Mouse (Mus musculus): ENCODE results near the gene Olfr239. TPM values are rescaled to one million over a fixed set of nuclear protein-coding genes. Genes with fewer than 3 reads are reported as not detected.
"Not testable (repeated sequence)": the region's sequence is repeated elsewhere in the genome, so short reads cannot be mapped to it uniquely, and the experiment has no call there.

Olfr239 gene
- polyA plus RNA-seq (2012; fragmentation: generic; extraction: Trizol), result not detected
- long read RNA-seq, experiment 1, result 0 reads
- long read RNA-seq, experiment 2, result 0 reads

DNA sequence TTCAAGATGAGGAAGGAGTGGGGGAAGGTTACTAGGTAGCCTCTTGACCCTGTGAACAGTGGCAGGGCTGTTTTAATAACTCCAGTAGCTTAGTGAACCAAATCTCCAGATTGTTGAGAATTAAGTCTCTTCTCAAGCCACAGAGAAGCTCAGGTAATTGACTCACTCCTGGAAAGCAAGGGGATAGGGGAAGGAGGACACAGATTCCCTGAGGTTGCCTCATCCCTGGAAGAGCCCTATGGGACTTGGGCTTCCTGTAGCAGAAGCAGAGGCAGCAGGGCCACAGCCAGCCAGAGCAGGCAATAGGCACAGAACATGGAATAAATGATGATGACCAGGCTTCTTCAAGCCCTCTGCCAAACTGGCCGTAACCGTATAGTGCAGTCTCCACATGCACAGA, at the start of gene Olfr239:
Gene Olfr239 (plus strand): TSS at position 301 of the 400 bp plus-strand sequence.
- H3K36me3 ChIP-seq (ENCODE audit: control insufficient read depth, insufficient read depth); H3K27me3 ChIP-seq (ENCODE audit: control insufficient read depth, insufficient read depth, insufficient read length); H3K4me3 ChIP-seq (ENCODE audit: insufficient read depth, poor library complexity, severe bottlenecking); H3ac ChIP-seq (ENCODE audit: control insufficient read depth, insufficient read length, low read depth); H3K79me2 ChIP-seq (ENCODE audit: control insufficient read depth, insufficient read depth); H3K79me3 ChIP-seq (ENCODE audit: low read depth): not testable (repeated sequence)

- H3K36me3 ChIP-seq (ENCODE audit: control insufficient read depth, insufficient read depth); H3ac ChIP-seq (ENCODE audit: control insufficient read depth, insufficient read length, low read depth); H3K27me3 ChIP-seq (ENCODE audit: control insufficient read depth, insufficient read depth, insufficient read length); H3K79me3 ChIP-seq (ENCODE audit: low read depth); H3K79me2 ChIP-seq (ENCODE audit: control insufficient read depth, insufficient read depth); H3K4me3 ChIP-seq (ENCODE audit: insufficient read depth, poor library complexity, severe bottlenecking): not testable (repeated sequence)
These were observed 23.0 kb upstream of the Olfr239 start, which contains the start of gene Olfr55 for GRCm38 (mm10) chr17:33168147-33168546. Gene Olfr55 (plus strand): TSS chr17:33168447.

DNA sequence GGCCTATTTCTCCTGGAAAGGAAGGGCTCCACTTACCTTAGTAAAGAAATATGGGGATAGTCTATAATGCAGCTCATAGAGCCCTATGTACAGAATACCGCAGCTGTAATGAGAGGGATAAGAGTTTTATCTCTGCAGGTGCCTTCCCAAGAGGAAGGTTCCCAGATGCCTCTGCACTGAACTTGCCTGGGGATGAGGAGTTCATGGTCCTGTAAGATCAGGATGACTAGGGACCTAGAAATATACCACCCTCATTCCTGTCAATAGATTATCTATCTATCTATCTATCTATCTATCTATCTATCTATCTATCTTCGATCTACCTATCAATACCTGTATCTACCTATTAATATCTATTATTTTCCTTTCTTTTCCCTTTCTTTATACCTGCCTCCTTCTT, 30.5 kb downstream of the Olfr239 start, which contains the start of gene Olfr1564:
Gene Olfr1564 (minus strand): TSS at position 101 of the 400 bp plus-strand sequence.
- Histone ChIP-seq H3K79me3 (ENCODE audit: low read depth) (no peaks in the 10 kb centered on the region), H3ac (ENCODE audit: control insufficient read depth, insufficient read length, low read depth) (no peak within 1 kb of the TSS), H3K27me3 (ENCODE audit: control insufficient read depth, insufficient read depth, insufficient read length) (no peaks in the 10 kb centered on the region), H3K79me2 (ENCODE audit: control insufficient read depth, insufficient read depth) (no peaks in the 10 kb centered on the region), H3K4me3 (ENCODE audit: insufficient read depth, poor library complexity, severe bottlenecking) (no peak within 1 kb of the TSS), H3K36me3 (ENCODE audit: control insufficient read depth, insufficient read depth) (no peaks in the 10 kb centered on the region)
- no peak for TF ChIP-seq USF1 (IDR thresholded peaks at IDR 0.05; ENCODE audit: low read depth)
- TF ChIP-seq CTCF (IDR thresholded peaks at IDR 0.05; ENCODE audit: control insufficient read depth, insufficient read depth, insufficient read length), result no peak
- no peak for TF ChIP-seq MAX (IDR thresholded peaks at IDR 0.05)
- TF ChIP-seq FOSL1 (IDR thresholded peaks at IDR 0.05; ENCODE audit: insufficient read depth, low read length, poor library complexity, severe bottlenecking), result no peak
- TF ChIP-seq MYOD1 (IDR thresholded peaks at IDR 0.05; ENCODE audit: control insufficient read depth, insufficient read length, low read depth), result no peak
- no peak for TF ChIP-seq CEBPB (IDR thresholded peaks at IDR 0.05; ENCODE audit: low read depth)
- no peak for TF ChIP-seq MYOG (IDR thresholded peaks at IDR 0.05; ENCODE audit: control insufficient read depth, extremely low read depth, insufficient read length)

GRCm38 (mm10) chr17:33236646-33237045, 45.5 kb downstream of the Olfr239 start:
- not testable (repeated sequence) for H3K27me3 ChIP-seq (ENCODE audit: control insufficient read depth, insufficient read depth, insufficient read length); H3ac ChIP-seq (ENCODE audit: control insufficient read depth, insufficient read length, low read depth); H3K36me3 ChIP-seq (ENCODE audit: control insufficient read depth, insufficient read depth); H3K79me3 ChIP-seq (ENCODE audit: low read depth); H3K79me2 ChIP-seq (ENCODE audit: control insufficient read depth, insufficient read depth); H3K4me3 ChIP-seq (ENCODE audit: insufficient read depth, poor library complexity, severe bottlenecking)

Other genes with a start within 250 kb of the Olfr239 start
- gene Cyp4f13, start 243.9 kb upstream of the Olfr239 start, polyA plus RNA-seq (2012; fragmentation: generic; extraction: Trizol), result 1.5 TPM
- gene Zfp472, start 225.5 kb upstream of the Olfr239 start, polyA plus RNA-seq (2012; fragmentation: generic; extraction: Trizol), result 1.8 TPM
- 1.4 TPM for gene Zfp952, start 198.2 kb upstream of the Olfr239 start, polyA plus RNA-seq (2012; fragmentation: generic; extraction: Trizol)
- 0.96 TPM for gene Zfp763, start 157.9 kb upstream of the Olfr239 start, polyA plus RNA-seq (2012; fragmentation: generic; extraction: Trizol)
- gene 4921501E09Rik, start 123.2 kb upstream of the Olfr239 start, polyA plus RNA-seq (2012; fragmentation: generic; extraction: Trizol), result not detected
- 1.3 TPM for gene Zfp563, start 102.0 kb upstream of the Olfr239 start, polyA plus RNA-seq (2012; fragmentation: generic; extraction: Trizol)
- gene Morc2b, start 51.6 kb upstream of the Olfr239 start, polyA plus RNA-seq (2012; fragmentation: generic; extraction: Trizol), result 0.04 TPM
- gene Olfr55, start 22.9 kb upstream of the Olfr239 start, polyA plus RNA-seq (2012; fragmentation: generic; extraction: Trizol), result not detected
- gene Olfr1564, start 30.4 kb downstream of the Olfr239 start, polyA plus RNA-seq (2012; fragmentation: generic; extraction: Trizol), result 0.01 TPM
- 2.5 TPM for gene Zfp955a, start 63.8 kb downstream of the Olfr239 start, polyA plus RNA-seq (2012; fragmentation: generic; extraction: Trizol)
- not detected for gene Olfr63, start 73.4 kb downstream of the Olfr239 start, polyA plus RNA-seq (2012; fragmentation: generic; extraction: Trizol)
- gene Zfp955b, start 98.2 kb downstream of the Olfr239 start, polyA plus RNA-seq (2012; fragmentation: generic; extraction: Trizol), result 2.5 TPM
- gene Zfp81, start 167.6 kb downstream of the Olfr239 start, polyA plus RNA-seq (2012; fragmentation: generic; extraction: Trizol), result 1.3 TPM
- 2.0 TPM for gene Zfp101, start 203.3 kb downstream of the Olfr239 start, polyA plus RNA-seq (2012; fragmentation: generic; extraction: Trizol)
- not detected for gene Actl9, start 241.6 kb downstream of the Olfr239 start, polyA plus RNA-seq (2012; fragmentation: generic; extraction: Trizol)